20 mouse cellular contexts compared by ENCODE assay signal in the genomic region with DNA sequence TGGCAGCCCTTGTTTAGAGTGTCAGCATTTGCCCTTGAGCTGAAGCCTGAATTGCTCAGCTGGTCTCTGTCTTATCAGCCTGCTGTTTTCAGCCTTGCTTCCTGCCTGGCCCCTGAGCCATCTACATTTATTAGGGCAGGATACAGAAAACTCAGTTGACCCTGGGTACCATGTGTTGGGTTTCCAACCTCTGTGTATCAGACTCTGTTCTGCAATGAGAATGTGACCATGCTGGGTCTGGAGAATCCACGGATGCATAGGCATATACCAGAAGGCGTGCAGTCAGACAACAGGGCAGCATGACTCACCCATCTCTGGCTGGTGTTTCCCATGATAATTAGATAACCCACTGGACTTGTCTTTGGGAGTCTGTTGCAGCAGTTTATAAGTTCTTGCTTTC. TPM values are rescaled to one million over a fixed set of nuclear protein-coding genes. Genes with fewer than 3 reads are reported as not detected.
DNase-seq lines count a peak whose midpoint lies in the region; ATAC-seq and TF ChIP-seq lines count a peak whose summit lies in the region.
"Had no signal": no experiment of that assay in that cellular context is flagged by ENCODE, and none has a peak within 500 bp of the region (broad histone marks: within the 10 kb centered on the region; RNA-seq: fewer than 3 reads in every experiment).

No protein-coding gene starts in this region.

- WGBS in heart, embryonic 12.5 days: 5% methylated on average over 2 of the region's 2 CpGs
- 46% methylated on average over 2 of the region's 2 CpGs for WGBS in intestine, embryonic 14.5 days

- no peaks in the 10 kb centered on the region for H3K36me3 ChIP-seq in heart, embryonic 12.5 days
- no peaks in the 10 kb centered on the region for H3K36me3 ChIP-seq in C2C12 (ENCODE audit: control insufficient read depth, insufficient read depth)
- no peaks in the 10 kb centered on the region for H3K36me3 ChIP-seq in intestine, embryonic 14.5 days (ENCODE audit: control insufficient read depth, insufficient read depth, low read length)
- H3K36me3 ChIP-seq: limb, embryonic 12.5 days had no signal

- H3K79me2 ChIP-seq in C2C12 (ENCODE audit: control insufficient read depth, insufficient read depth): no peaks in the 10 kb centered on the region

- peak overlapping the region; percentile 66 for H3K27ac ChIP-seq in heart, embryonic 12.5 days (ENCODE audit: poor library complexity, severe bottlenecking)
- no peak overlapping the region for H3K27ac ChIP-seq in intestine, embryonic 14.5 days (ENCODE audit: low read depth)
- H3K27ac ChIP-seq: kidney, postnatal 0 days; layer of hippocampus, adult 2 months; left cerebral cortex, adult 2 months; limb, embryonic 12.5 days had no signal

- no peak for TF ChIP-seq CTCF in C2C12 (IDR thresholded peaks at IDR 0.05; ENCODE audit: control insufficient read depth, insufficient read depth, insufficient read length)

- H3K4me2 ChIP-seq in heart, embryonic 12.5 days: no peak overlapping the region
- no peak overlapping the region for H3K4me2 ChIP-seq in intestine, embryonic 14.5 days (ENCODE audit: low read length)
- H3K4me2 ChIP-seq: limb, embryonic 12.5 days had no signal

- ATAC-seq in heart, embryonic 12.5 days (ENCODE audit: insufficient number of reproducible peaks, low FRiP score): 0 out of 2 replicates have a peak, but pooled peaks have one; percentile 33
- ATAC-seq in intestine, embryonic 14.5 days (replicated peaks; ENCODE audit: low FRiP score, low TSS enrichment, low read depth): no peak
- ATAC-seq: forebrain, embryonic 14.5 days had no signal

- no peaks in the 10 kb centered on the region for H3K79me3 ChIP-seq in C2C12 (ENCODE audit: low read depth)

- peaks cover 12% of the 10 kb centered on the region for H3K4me1 ChIP-seq in heart, embryonic 12.5 days (replicated peaks)
- 0 out of 2 replicates have a peak, but pooled peaks cover 3% of the 10 kb centered on the region for H3K4me1 ChIP-seq in intestine, embryonic 14.5 days (replicated peaks; ENCODE audit: control insufficient read depth, insufficient read depth, low read length)
- H3K4me1 ChIP-seq: limb, embryonic 12.5 days had no signal

- no peaks in the 10 kb centered on the region for H3K27me3 ChIP-seq in heart, embryonic 12.5 days (replicated peaks)
- H3K27me3 ChIP-seq in C2C12 (ENCODE audit: control insufficient read depth, insufficient read depth, insufficient read length): no peaks in the 10 kb centered on the region
- no peaks in the 10 kb centered on the region for H3K27me3 ChIP-seq in intestine, embryonic 14.5 days (replicated peaks; ENCODE audit: control insufficient read depth, insufficient read depth, low read length)
- H3K27me3 ChIP-seq: limb, embryonic 12.5 days had no signal

- H3K9me3 ChIP-seq in heart, embryonic 12.5 days (replicated peaks): peaks cover 3% of the 10 kb centered on the region
- 0 out of 2 replicates have a peak, but pooled peaks cover 5% of the 10 kb centered on the region for H3K9me3 ChIP-seq in intestine, embryonic 14.5 days (ENCODE audit: control insufficient read depth, low read length)

- no peak for DNase-seq in heart, postnatal 4 days
- peak; percentile 59 for DNase-seq in 3T3-L1 (ENCODE audit: low read depth, low spot score)
- DNase-seq in intestine, embryonic 14.5 days (ENCODE audit: low spot score): peak; percentile 52
- no peak for DNase-seq in left cerebral cortex, adult 9 months (ENCODE audit: low spot score in 2 of 2)
- DNase-seq in thymus, postnatal 14 days: no peak
- DNase-seq: cerebellum, adult 18-20 months; gastrocnemius, postnatal 36 days; kidney, adult 11 months; lung, adult 18-20 months; midbrain, embryonic 14.5 days; right cerebral cortex, postnatal 4 days; thymus, postnatal 25 days had no signal

- H3K9ac ChIP-seq in heart, embryonic 12.5 days: no peak overlapping the region
- H3K9ac ChIP-seq in intestine, embryonic 14.5 days (ENCODE audit: low read length): no peak overlapping the region
- H3K9ac ChIP-seq: limb, embryonic 12.5 days had no signal

- H3ac ChIP-seq in C2C12 (ENCODE audit: control insufficient read depth, insufficient read length, low read depth): no peak overlapping the region

- no peak overlapping the region for H3K4me3 ChIP-seq in heart, embryonic 12.5 days
- H3K4me3 ChIP-seq in C2C12 (ENCODE audit: insufficient read depth, poor library complexity, severe bottlenecking): no peak overlapping the region
- no peak overlapping the region for H3K4me3 ChIP-seq in intestine, embryonic 14.5 days (ENCODE audit: low read depth, low read length)
- H3K4me3 ChIP-seq: erythroblast, embryonic 14.5 days; layer of hippocampus, adult 2 months; left cerebral cortex, adult 2 months; limb, embryonic 12.5 days had no signal

TF ChIP-seq in C2C12, 6 proteins besides CTCF, POLR2A, EP300 and RAD21:
- TF ChIP-seq MYOG (IDR thresholded peaks at IDR 0.05; ENCODE audit: control insufficient read depth, extremely low read depth, insufficient read length): no peak
- peak; percentile 12 for TF ChIP-seq MYOD1 (IDR thresholded peaks at IDR 0.05; ENCODE audit: control insufficient read depth, insufficient read length, low read depth)
- TF ChIP-seq CEBPB (IDR thresholded peaks at IDR 0.05; ENCODE audit: low read depth): no peak
- TF ChIP-seq FOSL1 (IDR thresholded peaks at IDR 0.05; ENCODE audit: insufficient read depth, low read length, poor library complexity, severe bottlenecking): peak; percentile 23
- TF ChIP-seq MAX (IDR thresholded peaks at IDR 0.05): no peak
- no peak for TF ChIP-seq USF1 (IDR thresholded peaks at IDR 0.05; ENCODE audit: low read depth)

RNA-seq across cellular contexts. Expression of a gene that starts 21.8 kb away (rescaled TPM):
- 6.7 and 8.2 TPM in 2 replicates for polyA plus RNA-seq in heart, embryonic 12.5 days (2016; fragmentation: Nextera tagmentation; extraction: Ambion mirVana)
- total RNA-seq in heart, postnatal 4 days (2021): 10 to 100 TPM; 16.3 to 18.5 TPM
- polyA plus RNA-seq in C2C12 (2012; fragmentation: generic; extraction: Trizol): 18.4 TPM
- 5.8 and 7.5 TPM in 2 replicates for polyA plus RNA-seq in intestine, embryonic 14.5 days (2014; fragmentation: Nextera tagmentation; extraction: Ambion mirVana)

Comparison
In these comparisons a context has a peak if more than half of its experiments do, and no peak if none do; other contexts are left out.
1. DNase-seq: peak in 3T3-L1 (single experiment) and intestine, embryonic 14.5 days (single experiment); none in heart, postnatal 4 days (single experiment), left cerebral cortex, adult 9 months (0 of 2) and thymus, postnatal 14 days (single experiment).